Mouse (Mus musculus): ENCODE measurements around the gene Scaper.

GRCm38 (mm10) chr9:55546176-55547010 is 391.5 kb downstream of the Scaper start:
- TF ChIP-seq CTCF (IDR thresholded peaks at IDR 0.05; ENCODE audit: extremely low read depth, insufficient read length, insufficient replicate concordance, low read depth, low read length) = no peak
- no peak for TF ChIP-seq POLR2A (IDR thresholded peaks at IDR 0.05; ENCODE audit: low read depth, low read length)
